Mouse (Mus musculus): Measurements from ENCODE around the gene Eif4e3. TPM values are rescaled to one million over a fixed set of nuclear protein-coding genes. Genes with fewer than 3 reads are reported as not detected.
A peak's percentile ranks its signal among the peaks of the same experiment; 100 is the strongest.

Gene Eif4e3
- total and polyA plus RNA-seq, 3 experiments = 9.8 to 16.3 (median 11.8) TPM

GRCm38 (mm10) chr6:99683974-99684373 is 17.4 kb upstream of the Eif4e3 start:
- Histone ChIP-seq H3K9me3 (replicated peaks; ENCODE audit: low read length) (peaks cover 3% of the 10 kb centered on the region), H3K9ac (ENCODE audit: insufficient read depth, low read depth) (no peak overlapping the region), H3K27ac (ENCODE audit: insufficient read depth, low read depth) (no peak overlapping the region), H3K27me3 (replicated peaks) (no peaks in the 10 kb centered on the region), H3K4me1 (ENCODE audit: control insufficient read depth in 1 of 2, insufficient read depth in 2 of 2) (peaks cover 0 to 15% of the 10 kb centered on the region in 2 experiments; a peak in 2 of 4 replicates), H3K4me3 (replicated peaks in 1 of 3; ENCODE audit: low read depth in 2 of 3, low read length in 2 of 3, poor library complexity in 1 of 3) (no peak overlapping the region), H3K79me2 (replicated peaks; ENCODE audit: control insufficient read depth, extremely low read depth, insufficient read depth, poor library complexity, severe bottlenecking) (no peaks in the 10 kb centered on the region), H3K36me3 (replicated peaks in 1 of 2; ENCODE audit: control insufficient read depth in 1 of 2, insufficient read depth in 1 of 2, low read length in 1 of 2) (no peaks in the 10 kb centered on the region), H3K4me2 (ENCODE audit: insufficient read depth, low read depth, poor library complexity, severe bottlenecking) (no peak overlapping the region)
- in situ Hi-C loops (cut with MboI; ENCODE audit: low pct_ligation_motif_present, low pct_unique_long_range_greater_than_20kb, low sequenced_read_pairs) (no loop called here), dilution Hi-C loops (cut with MboI; ENCODE audit: extremely low pct_ligation_motif_present, extremely low pct_unique_long_range_greater_than_20kb, low sequenced_read_pairs) (no loop called here)
- TF ChIP-seq JUND (conservative IDR thresholded peaks at IDR 0.05; ENCODE audit: low read depth, low read length) = no peak
- no peak for TF ChIP-seq NRF1 (IDR thresholded peaks at IDR 0.05; ENCODE audit: low read depth, low read length)
- peak; percentile 61; the same call in 1 of the 2 replicates for TF ChIP-seq ZKSCAN1 (IDR thresholded peaks at IDR 0.05; ENCODE audit: borderline replicate concordance, low read depth, low read length)
- DNase-seq (ENCODE audit: extremely low read depth) = no peak

- dilution Hi-C loops (cut with MboI; ENCODE audit: extremely low pct_ligation_motif_present, extremely low pct_unique_long_range_greater_than_20kb, low sequenced_read_pairs) (no loop called here), in situ Hi-C loops (cut with MboI; ENCODE audit: low pct_ligation_motif_present, low pct_unique_long_range_greater_than_20kb, low sequenced_read_pairs) (no loop called here)
- no peaks in the 10 kb centered on the region for H3K27me3 ChIP-seq (replicated peaks)
- no peak overlapping the region for H3K4me2 ChIP-seq (ENCODE audit: insufficient read depth, low read depth, poor library complexity, severe bottlenecking)
- H3K9me3 ChIP-seq (replicated peaks; ENCODE audit: low read length) = no peaks in the 10 kb centered on the region
- no peaks in the 10 kb centered on the region for H3K36me3 ChIP-seq (replicated peaks in 1 of 2; ENCODE audit: control insufficient read depth in 1 of 2, insufficient read depth in 1 of 2, low read length in 1 of 2)
- peaks cover 0 to 10% of the 10 kb centered on the region in 2 experiments; a peak in 2 of 4 replicates for H3K4me1 ChIP-seq (ENCODE audit: control insufficient read depth in 1 of 2, insufficient read depth in 2 of 2)
- H3K27ac ChIP-seq (ENCODE audit: insufficient read depth, low read depth) = no peak overlapping the region
- no peak overlapping the region for H3K4me3 ChIP-seq (replicated peaks in 1 of 3; ENCODE audit: low read depth in 2 of 3, low read length in 2 of 3, poor library complexity in 1 of 3)
- H3K9ac ChIP-seq (ENCODE audit: insufficient read depth, low read depth) = no peak overlapping the region
- TF ChIP-seq PAX5 (IDR thresholded peaks at IDR 0.05; ENCODE audit: low read length) = no peak
- no peak for TF ChIP-seq RAD21 (IDR thresholded peaks at IDR 0.05; ENCODE audit: low read depth, low read length)
- no peak for TF ChIP-seq BHLHE40 (IDR thresholded peaks at IDR 0.05; ENCODE audit: low read depth, low read length)
- TF ChIP-seq ZNF384 (IDR thresholded peaks at IDR 0.05; ENCODE audit: low read depth, low read length) = no peak
- no peak for TF ChIP-seq RCOR1 (conservative IDR thresholded peaks at IDR 0.05; ENCODE audit: low read depth, low read length)
- TF ChIP-seq MAX (IDR thresholded peaks at IDR 0.05; ENCODE audit: low read length) = no peak
- TF ChIP-seq ETS1 (conservative IDR thresholded peaks at IDR 0.05; ENCODE audit: low read depth, low read length) = no peak
- TF ChIP-seq TBP (conservative IDR thresholded peaks at IDR 0.05; ENCODE audit: low read depth, low read length) = no peak
- TF ChIP-seq USF1 (IDR thresholded peaks at IDR 0.05; ENCODE audit: low read depth, low read length) = no peak
- TF ChIP-seq GABPA (IDR thresholded peaks at IDR 0.05; ENCODE audit: insufficient replicate concordance, low read depth, low read length) = no peak
- no peak for TF ChIP-seq CHD1 (IDR thresholded peaks at IDR 0.05; ENCODE audit: low read depth, low read length)
- no peak for TF ChIP-seq NELFE (IDR thresholded peaks at IDR 0.05; ENCODE audit: low read depth, low read length)
- no peak for TF ChIP-seq UBTF (IDR thresholded peaks at IDR 0.05; ENCODE audit: low read depth, low read length)
- no peak for TF ChIP-seq MXI1 (IDR thresholded peaks at IDR 0.05; ENCODE audit: low read depth, low read length)
- TF ChIP-seq SMC3 (IDR thresholded peaks at IDR 0.05; ENCODE audit: low read depth, low read length) = no peak
- TF ChIP-seq CTCF (conservative IDR thresholded peaks at IDR 0.05 in 1 of 2, IDR thresholded peaks at IDR 0.05 in 1 of 2; ENCODE audit: low read depth in 2 of 2, low read length in 2 of 2) = no peak
- TF ChIP-seq MAZ (IDR thresholded peaks at IDR 0.05; ENCODE audit: low read depth, low read length) = no peak
- no peak for TF ChIP-seq CHD2 (IDR thresholded peaks at IDR 0.05; ENCODE audit: low read length)
- no peak for DNase-seq (ENCODE audit: extremely low read depth)
- H3K79me2 ChIP-seq (replicated peaks; ENCODE audit: control insufficient read depth, extremely low read depth, insufficient read depth, poor library complexity, severe bottlenecking) = no peaks in the 10 kb centered on the region
These were observed 11.5 kb upstream of the Eif4e3 start for GRCm38 (mm10) chr6:99678108-99678507.
